Mouse (Mus musculus): ENCODE measurements around the gene Ctps. TPM values are rescaled to one million over a fixed set of nuclear protein-coding genes. Genes with fewer than 3 reads are reported as not detected.

Ctps gene
- 31.3 and 33.6 TPM in 2 replicates for polyA plus RNA-seq (2015; fragmentation: Nextera tagmentation; extraction: Ambion mirVana)

GRCm38 (mm10) chr4:120569486-120570437 is at the start of gene Ctps:
Gene Ctps, minus strand, starts transcription at chr4:120570276.

GRCm38 (mm10) chr4:120588445-120588844 is 18.4 kb upstream of the Ctps start, which contains the start of gene Gm8439:
Gene Gm8439, plus strand, starts transcription at chr4:120588745.

GRCm38 (mm10) chr4:120531986-120532385 is 38.1 kb downstream of the Ctps start, which contains the start of gene Slfnl1:
Gene Slfnl1, plus strand, starts transcription at chr4:120532231.

Other genes starting within 250 kb of the Ctps start
- 25.0 and 25.2 TPM in 2 replicates for gene Scmh1, start 165.0 kb downstream of the Ctps start, polyA plus RNA-seq (2015; fragmentation: Nextera tagmentation; extraction: Ambion mirVana)
- not detected in 2 replicates for gene Slfnl1, start 38.0 kb downstream of the Ctps start, polyA plus RNA-seq (2015; fragmentation: Nextera tagmentation; extraction: Ambion mirVana)
- not detected in 2 replicates for gene Gm8439, start 18.5 kb upstream of the Ctps start, polyA plus RNA-seq (2015; fragmentation: Nextera tagmentation; extraction: Ambion mirVana)
- 16.2 and 19.9 TPM in 2 replicates for gene Cited4, start 96.3 kb upstream of the Ctps start, polyA plus RNA-seq (2015; fragmentation: Nextera tagmentation; extraction: Ambion mirVana)
- gene Kcnq4, start 178.3 kb upstream of the Ctps start, polyA plus RNA-seq (2015; fragmentation: Nextera tagmentation; extraction: Ambion mirVana) = 8.2 and 11.8 TPM in 2 replicates